Mouse (Mus musculus): ENCODE data around the gene Slc22a12.

Gene Slc22a12

DNA sequence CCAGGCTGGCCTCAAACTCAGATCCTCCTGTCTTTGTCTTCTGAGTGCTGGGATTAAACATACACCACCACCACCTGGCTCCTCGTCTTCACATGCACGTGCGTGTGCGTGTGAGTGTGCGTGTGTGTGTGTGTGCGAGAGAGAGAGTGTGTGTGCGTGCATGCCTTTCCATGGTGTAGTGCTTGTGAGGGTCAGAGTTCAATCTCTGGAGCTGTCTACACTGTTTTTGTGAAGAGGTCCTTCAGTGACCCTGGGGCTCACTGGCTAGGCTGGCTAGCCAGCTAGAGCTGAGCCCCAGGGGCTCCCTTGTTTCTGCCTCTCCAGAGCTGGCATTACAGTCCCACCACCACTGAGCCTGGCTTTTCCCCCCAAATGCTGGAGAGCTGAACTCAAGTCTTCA is 1.3 kb downstream of the Slc22a12 start:
- no peak for DNase-seq (ENCODE audit: low spot score)

GRCm38 (mm10) chr19:6540191-6540590 is 2.6 kb downstream of the Slc22a12 start:
- no peak for DNase-seq (ENCODE audit: low spot score)

- DNase-seq (ENCODE audit: low spot score), result no peak
Observed at GRCm38 (mm10) chr19:6539592-6539991, 3.2 kb downstream of the Slc22a12 start.

GRCm38 (mm10) chr19:6538546-6538945 is 4.3 kb downstream of the Slc22a12 start:
- DNase-seq (ENCODE audit: low spot score), result no peak

- no peak for DNase-seq (ENCODE audit: low spot score)
Observed at GRCm38 (mm10) chr19:6537526-6537925, 5.3 kb downstream of the Slc22a12 start.

DNA sequence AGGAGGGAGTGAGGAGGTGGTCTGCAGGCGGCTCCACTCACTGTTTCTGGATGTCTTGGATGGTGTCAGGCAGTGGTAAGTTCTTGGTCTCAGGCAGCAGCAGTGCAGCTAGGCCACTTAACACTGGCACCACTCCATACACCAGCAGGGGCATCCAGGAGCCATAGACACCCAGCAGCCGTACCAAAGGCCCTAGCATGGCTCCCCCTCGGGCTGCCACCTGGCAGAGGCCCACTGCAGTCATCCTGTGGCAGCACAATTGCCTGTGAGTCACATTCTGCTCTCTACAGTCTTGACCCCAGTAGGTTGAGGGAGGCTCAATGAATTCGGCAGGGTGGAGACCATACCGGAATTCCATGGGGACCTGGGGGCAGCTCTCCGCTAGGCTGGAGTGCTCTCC is 6.1 kb downstream of the Slc22a12 start:
- DNase-seq (ENCODE audit: low spot score), result no peak

GRCm38 (mm10) chr19:6536201-6536600 is 6.6 kb downstream of the Slc22a12 start:
- no peak for DNase-seq (ENCODE audit: low spot score)

GRCm38 (mm10) chr19:6534118-6534415 is 8.8 kb downstream of the Slc22a12 start:
- DNase-seq (ENCODE audit: low spot score), result no peak

DNA sequence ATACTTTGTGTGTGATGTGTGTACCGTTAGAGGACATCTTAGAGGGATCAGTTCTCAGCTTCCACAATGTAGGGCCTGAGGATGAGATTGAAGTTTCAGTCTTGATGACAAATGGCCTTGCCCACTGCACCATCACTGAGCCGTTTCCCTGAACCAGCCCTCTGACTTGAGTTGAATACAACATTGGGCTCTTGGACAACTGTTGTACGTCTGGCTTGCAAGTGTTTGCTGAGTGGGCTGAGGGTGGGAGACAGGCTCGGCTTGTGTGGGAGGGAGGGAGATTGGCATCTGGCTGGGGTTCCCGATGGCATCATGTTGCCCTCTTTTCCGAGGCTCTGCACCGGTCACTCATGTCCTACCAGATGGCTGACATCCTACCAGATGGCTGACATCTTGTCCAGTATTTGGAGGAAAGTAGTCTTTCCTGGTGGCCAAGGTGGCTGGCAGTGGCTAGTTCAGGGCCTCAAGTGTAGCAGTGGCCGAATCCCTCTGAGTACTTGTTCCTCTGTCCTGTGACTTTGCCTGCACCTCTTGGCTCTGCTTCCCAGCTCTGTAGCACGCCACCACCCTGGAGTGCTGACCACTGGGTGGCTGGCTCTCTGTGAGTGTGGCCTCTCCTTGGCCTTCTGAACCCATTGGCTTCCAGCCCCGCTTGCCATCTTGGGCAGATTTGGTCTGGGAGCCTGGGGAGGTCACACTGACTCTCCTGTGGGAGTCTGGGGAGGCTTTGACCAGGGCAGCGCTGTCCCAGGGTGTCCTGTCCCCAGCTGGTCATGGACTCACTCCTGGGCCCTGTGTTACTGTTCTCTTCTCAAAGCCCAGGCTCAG is 9.3 kb downstream of the Slc22a12 start:
- DNase-seq (ENCODE audit: low spot score), result no peak

DNA sequence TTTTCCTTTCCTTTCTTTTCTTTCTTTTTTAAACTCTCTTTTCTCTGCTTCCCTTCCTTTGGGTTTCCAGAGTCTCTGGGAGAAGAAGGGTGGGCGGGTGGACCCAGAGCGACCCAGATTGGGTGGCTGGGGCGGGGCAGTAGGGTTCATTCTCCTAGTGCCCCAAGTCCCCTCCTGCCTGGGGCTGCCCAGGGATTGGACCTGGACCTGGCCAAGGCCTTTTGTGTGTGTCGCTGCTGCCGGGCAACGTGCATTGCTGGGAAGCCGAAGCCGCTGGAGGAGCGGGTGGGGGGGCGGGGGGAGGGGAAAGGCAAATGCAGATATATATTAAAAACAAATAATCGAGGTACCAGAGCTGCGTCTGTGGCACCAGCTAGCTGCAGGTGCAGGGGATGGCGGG is 10.2 kb downstream of the Slc22a12 start:
- DNase-seq (ENCODE audit: low spot score), result no peak

GRCm38 (mm10) chr19:6531832-6532471 is 10.9 kb downstream of the Slc22a12 start:
- peak; percentile 20 for DNase-seq (ENCODE audit: low spot score)

- DNase-seq (ENCODE audit: low spot score), result peak; percentile 38
Observed at GRCm38 (mm10) chr19:6531011-6531631, 11.7 kb downstream of the Slc22a12 start.

GRCm38 (mm10) chr19:6530359-6530758 is 12.5 kb downstream of the Slc22a12 start:
- DNase-seq (ENCODE audit: low spot score), result no peak

DNA sequence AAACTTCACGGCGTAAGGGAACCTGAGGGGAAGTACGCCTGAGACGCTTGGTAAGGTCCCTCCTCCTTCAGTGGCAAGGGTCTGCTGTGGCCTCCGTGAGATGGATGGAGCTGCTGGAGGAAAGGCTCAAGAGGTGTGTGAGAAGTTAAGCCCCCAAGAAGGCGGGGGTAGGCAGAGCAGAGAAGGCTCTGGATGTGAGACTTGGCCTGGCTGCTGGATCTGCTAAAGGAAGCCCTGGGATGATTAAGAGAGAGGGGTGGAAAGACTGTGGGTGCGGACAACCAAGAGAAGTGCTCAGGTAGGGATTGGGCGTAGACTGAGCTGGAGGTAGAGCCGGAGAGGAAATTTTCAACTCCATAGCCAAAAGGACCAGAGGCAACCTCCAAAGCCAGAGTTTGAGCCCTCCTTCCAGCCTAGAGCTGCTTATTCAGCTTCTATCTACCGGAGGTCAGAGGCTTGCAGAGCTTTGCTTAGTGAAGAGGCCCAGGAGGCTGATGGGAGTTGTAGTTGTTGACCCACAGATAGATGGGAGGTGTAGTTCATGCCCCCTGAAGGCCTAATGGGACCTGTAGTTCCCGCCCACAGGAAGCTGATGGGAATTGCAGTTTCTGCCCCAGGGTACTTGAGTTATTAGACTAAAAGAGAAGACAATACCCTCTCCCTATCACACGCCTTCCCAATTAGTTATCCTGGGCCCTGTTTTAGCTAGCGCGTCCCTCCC is 13.4 kb downstream of the Slc22a12 start:
- DNase-seq (ENCODE audit: low spot score), result no peak

DNA sequence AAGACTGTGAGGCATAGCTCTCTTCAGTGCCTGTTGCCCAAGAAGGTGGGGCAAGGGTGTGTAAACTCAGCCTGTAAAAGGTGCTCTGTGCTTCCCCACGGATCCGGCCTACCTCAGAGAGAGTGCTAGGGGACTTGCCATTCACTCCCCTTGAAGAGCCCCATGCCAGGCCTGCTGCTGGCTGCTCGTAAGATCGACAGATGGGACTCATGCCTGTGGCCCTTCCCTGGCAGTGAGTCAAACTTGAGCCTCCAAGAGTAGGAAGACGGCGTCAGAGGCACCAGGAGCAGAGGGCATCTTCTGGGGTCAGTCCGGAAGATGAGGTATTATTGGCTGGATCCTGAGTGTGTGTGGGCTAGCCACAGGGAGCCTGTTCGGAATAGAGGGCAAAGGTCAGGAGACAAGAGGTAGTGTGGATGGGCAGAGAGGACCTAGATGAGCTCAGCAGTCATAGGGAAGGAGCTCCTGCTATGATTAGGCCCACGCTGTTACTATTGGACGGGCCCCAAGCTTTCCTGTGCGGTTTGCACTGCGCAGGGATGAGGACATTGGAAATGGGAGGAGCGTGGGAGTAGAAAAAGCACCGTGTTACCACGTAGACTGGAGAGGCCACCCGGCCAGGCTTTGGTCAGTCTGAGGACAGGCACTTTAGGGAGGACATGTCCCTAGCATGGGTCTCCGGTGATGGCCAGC is 14.8 kb downstream of the Slc22a12 start:
- no peak for DNase-seq (ENCODE audit: low spot score)

DNA sequence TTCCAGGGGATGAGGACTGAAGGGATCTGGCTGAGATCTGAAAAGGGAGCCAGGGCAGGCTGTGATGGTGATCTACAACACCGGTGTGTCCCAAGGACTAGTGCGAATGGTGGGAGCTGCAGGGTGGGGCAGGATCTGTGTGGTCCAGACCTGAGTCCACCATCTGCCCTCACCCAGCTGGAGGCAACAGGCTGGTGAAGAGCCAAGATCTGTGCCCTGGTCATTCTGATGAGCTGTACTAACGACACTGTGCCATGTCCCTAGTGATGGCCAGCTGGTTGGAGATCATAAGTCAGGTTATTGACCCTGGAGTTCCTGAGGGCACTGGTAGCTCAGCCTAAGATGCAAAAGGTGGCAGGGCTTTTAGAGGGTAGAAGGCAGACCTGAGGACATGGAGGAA is 15.4 kb downstream of the Slc22a12 start:
- DNase-seq (ENCODE audit: low spot score), result no peak

DNA sequence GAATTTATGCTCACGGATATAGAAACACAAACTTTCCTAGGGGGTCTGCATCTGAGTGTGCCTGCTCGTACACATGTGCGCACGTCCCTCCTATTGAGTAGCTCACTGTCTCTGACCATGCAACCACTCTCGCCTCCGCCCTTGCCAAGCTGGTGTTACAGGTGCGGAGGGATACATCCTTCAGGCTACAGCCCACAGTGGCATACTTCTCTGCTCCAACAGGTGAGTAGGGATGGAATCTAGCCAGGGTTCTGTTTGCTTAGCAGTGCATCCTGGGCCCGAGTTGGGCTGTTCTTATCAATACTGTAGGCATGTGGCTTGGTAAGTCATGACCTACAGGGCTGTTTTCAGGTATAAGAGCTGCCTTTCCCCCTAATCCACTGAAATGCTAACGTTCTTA is 16.8 kb downstream of the Slc22a12 start:
- no peak for DNase-seq (ENCODE audit: low spot score)

DNA sequence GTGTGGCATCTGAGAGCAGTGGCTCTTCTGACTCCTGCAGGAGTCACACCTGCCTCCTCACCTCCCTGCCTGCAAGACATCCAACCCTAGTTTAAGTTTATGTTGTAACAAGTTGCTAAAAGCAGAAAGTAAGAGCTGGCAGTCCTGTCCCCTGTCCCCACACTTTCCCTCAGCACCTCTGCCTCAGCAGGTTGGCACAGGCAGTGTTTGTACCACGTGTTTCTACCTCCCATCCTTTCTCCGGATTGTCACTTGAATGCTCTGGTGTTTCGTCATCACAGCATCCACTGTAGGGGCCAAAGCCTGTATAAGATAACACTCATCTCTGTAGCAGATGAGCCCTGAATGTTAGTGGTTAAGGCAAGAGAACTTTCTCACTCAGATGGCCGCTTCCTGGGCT is 17.8 kb downstream of the Slc22a12 start:
- DNase-seq (ENCODE audit: low spot score), result no peak

GRCm38 (mm10) chr19:6522289-6522688 is 20.5 kb downstream of the Slc22a12 start:
- DNase-seq (ENCODE audit: low spot score), result no peak

DNA sequence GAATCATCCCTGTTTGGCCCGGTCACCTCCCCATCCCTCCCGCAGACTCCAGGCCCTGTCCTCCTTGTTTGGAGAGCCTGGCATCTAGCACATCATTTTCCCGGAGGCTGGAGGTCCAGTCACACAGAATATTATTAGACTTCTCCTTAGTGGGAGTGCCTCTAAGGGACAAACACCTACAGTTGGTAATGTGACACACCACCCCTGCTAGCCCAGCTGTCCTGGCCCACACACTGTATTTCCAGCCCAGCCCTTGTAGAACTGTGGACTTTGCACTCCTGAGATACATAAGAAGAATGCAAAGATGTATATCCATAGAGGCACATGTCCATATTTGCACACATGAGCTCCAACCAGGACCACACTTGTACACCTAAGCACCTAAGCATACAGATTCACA is 21.2 kb downstream of the Slc22a12 start:
- no peak for DNase-seq (ENCODE audit: low spot score)

GRCm38 (mm10) chr19:6519483-6519882 is 23.3 kb downstream of the Slc22a12 start:
- DNase-seq (ENCODE audit: low spot score), result no peak

GRCm38 (mm10) chr19:6518601-6519000 is 24.2 kb downstream of the Slc22a12 start:
- no peak for DNase-seq (ENCODE audit: low spot score)

All from ovary, postnatal 36 days (tissue).